Mouse (Mus musculus): ENCODE data around the gene Rell1. TPM values are rescaled to one million over a fixed set of nuclear protein-coding genes. Genes with fewer than 3 reads are reported as not detected.

Gene Rell1
- total RNA-seq (2022): 10 to 100 TPM in 1 of 4 experiments, 1 to 10 TPM in 3; 9.6 to 10.7 (median 9.8) TPM

GRCm38 (mm10) chr5:63968443-63969415 lies at the start of gene Rell1:
Gene Rell1 (minus strand): TSS chr5:63968897.
- peak; percentile 98 for DNase-seq (ENCODE audit: low spot score)

DNA sequence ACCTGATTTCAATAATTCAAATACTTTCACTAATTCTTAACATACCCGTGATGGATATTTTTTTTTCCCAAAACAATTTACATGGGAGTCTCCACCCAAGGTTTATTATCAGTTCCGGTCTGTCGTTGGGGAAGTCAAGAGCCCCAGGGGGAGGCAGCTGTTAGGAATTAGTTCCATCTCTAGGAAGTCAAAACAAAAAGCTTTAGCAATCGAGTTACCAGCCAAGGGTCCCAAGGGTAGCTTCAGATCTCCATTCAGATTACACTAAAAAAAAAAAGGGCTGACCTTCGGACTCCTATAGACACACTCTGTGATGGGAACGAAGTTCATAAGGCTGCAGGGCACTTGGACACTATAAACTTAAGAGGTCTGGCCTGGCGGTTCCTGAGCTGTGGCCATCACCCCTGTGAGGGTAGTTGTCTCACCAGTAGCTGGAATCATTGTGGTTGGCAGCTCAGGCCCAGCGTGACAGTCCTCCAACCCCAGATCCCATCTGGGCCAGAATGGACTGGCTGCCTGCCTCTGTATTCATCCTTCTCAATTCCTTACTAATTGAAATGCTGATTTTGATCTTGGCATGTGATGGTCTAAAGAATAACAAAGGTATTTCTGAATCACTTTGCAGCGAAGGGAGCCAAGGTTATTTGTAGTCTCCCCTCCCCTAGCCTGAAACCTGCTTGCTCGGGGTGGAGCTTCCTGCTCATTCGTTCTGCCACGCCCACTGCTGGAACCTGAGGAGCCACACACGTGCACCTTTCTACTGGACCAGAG lies 44.1 kb upstream of the Rell1 start:
- DNase-seq (ENCODE audit: low spot score): no peak

- no peak for DNase-seq (ENCODE audit: low spot score)
Observed at GRCm38 (mm10) chr5:64006548-64006947, 37.9 kb upstream of the Rell1 start.

DNA sequence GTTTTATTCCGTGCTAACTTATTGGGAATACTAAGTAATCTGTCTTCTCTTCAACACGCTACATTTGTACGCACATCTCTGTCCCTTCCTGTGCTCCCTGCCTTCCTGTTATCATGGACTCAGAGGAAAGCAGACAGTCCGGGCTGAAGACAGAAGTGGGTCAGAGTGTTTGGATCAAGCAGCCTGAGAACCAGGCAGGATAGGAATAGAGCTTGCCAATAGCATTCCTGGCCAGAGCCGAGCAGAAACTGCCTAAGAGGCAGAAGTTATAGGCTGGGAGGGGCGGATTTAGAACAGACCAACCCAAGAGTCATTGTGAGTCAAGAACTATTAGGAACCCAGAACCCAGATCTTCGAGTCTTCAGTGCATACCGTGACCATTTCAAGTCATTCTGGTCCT lies 34.6 kb upstream of the Rell1 start:
- DNase-seq (ENCODE audit: low spot score): no peak

DNA sequence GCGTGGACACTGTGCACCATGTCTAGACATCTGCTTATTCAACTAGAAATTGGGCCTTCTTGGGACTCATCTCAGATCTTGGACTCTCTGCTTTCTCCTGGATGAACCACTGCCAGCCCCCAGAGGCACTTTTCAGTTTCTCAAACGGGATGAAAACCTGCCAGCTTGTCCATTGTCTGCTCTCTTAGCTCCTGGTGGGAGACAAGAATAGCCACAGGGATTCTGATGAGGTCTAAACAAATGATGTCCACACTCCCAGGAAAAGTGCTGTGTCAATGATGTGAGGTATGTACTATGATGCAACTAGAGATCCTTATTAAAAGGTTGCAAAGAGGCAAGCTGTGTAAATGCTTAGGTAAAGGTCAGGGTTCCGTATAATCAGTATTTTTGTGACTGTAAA lies 25.2 kb upstream of the Rell1 start:
- DNase-seq (ENCODE audit: low spot score): no peak

- DNase-seq (ENCODE audit: low spot score): no peak
Observed at GRCm38 (mm10) chr5:63990675-63991074, 22.0 kb upstream of the Rell1 start.

GRCm38 (mm10) chr5:63986337-63986736 lies 17.6 kb upstream of the Rell1 start:
- no peak for DNase-seq (ENCODE audit: low spot score)

- peak; percentile 35 for DNase-seq (ENCODE audit: low spot score)
Observed at GRCm38 (mm10) chr5:63982296-63982695, 13.6 kb upstream of the Rell1 start.

GRCm38 (mm10) chr5:63970991-63971390 lies 2.3 kb upstream of the Rell1 start:
- DNase-seq (ENCODE audit: low spot score): no peak

DNA sequence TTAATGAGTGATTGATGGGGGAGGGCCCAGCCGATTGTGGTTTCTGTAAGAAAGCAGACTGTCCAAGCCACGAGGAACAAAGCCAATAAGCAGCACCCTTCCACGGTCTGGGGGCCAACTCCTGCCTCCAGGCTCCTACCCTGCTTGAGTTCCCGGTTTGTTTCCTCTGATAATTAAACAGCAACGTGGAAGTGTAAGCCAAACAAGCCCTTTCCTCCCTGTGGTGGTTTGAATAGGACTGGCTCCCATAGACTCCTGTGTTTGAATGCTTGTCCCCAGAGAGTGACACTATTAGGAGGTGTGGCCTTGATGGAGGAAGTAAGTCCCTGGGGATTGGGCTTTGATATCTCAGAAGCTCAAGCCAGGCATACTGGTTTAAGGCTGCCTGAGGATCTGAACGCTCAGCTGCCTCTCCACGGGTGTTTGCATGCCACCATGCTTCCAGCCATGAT lies 1.6 kb upstream of the Rell1 start:
- DNase-seq (ENCODE audit: low spot score): peak; percentile 47

DNA sequence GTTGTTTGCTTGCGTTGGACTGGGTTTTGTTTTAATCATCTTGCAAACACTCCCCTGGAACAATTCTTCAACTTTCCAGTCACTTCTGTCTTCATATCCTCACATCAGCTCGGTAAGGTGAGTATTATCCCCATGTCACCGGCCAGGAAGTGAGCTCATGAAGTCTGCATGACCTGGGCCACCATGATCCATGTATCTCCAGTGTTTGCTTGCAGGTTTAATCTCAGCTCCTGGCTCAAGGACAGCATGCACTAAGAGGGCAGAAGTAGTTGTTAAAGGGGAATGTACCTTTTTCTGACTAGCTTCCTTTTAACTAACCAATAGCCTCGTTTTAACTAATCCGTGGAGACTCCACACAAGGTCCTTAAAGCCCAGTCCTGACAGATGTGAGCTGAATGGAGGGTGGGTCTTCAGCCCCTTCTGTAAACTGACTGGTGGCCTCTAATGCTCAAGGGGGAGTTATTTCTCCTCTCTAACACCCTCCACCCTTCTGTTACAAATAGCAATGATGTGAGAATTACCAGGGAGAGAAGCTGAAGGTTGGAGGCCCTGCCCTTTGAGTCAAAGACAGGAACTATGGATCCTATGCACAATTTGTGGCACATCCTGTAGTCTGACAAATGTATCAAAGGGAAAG lies 897 bp upstream of the Rell1 start:
- DNase-seq (ENCODE audit: low spot score): no peak

- no peak for DNase-seq (ENCODE audit: low spot score)
Observed at GRCm38 (mm10) chr5:63967591-63968141, 1.0 kb downstream of the Rell1 start.

DNA sequence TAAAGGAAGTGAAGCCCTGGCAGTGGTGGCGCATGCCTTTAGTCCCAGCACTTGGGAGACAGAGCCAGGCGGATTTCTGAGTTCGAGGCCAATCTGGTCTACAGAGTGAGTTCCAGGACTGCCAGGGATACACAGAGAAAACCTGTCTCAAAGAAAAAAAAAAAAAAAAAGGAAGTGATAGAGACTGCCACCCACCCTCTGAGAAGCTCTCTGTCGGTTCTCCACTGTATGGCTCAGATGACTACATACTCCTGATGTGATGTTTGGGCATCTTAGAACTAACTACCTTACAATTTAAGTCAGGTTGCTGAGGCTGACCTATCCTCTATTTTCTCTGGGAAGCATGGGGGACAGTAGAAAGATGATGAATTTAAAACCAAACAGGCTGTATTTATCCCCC lies 2.3 kb downstream of the Rell1 start:
- DNase-seq (ENCODE audit: low spot score): no peak

DNA sequence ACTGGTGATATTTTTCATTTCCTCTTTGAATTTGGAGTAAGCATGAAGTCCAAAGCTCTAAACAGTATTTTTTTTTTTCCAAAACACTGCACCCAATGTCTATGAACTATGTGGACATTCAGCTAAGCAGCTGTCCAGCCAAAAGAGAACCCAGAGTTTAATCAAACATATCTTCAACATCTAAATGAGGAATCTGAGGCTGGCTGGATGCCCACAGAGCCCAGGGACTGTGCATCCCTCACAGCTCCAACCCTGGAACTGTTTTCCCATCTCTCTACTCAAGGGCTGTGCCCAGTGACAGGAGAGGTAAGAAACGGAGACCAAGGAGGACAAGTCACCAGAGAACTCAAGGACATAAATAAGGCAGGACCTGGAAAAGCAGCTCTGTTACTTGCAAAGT lies 2.8 kb downstream of the Rell1 start:
- no peak for DNase-seq (ENCODE audit: low spot score)

DNA sequence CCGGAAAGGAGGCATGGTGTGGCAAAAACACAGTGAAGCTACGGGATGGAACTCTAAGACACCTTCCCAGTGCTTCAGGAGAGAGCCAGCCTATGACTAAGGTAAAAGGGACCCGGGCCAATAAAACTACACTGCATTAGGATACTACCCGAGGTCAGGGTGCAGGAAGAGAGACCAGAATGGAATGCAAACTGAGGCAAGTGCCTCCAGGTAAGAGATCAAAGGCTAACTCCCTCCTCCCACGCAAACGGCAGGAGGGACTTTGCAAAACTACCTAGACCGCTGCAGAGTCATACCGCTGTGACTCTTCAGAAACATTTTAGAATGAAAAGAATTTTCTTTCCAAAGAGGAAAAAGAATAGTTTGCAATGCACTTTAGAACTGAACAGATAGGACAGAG lies 4.1 kb downstream of the Rell1 start:
- no peak for DNase-seq (ENCODE audit: low spot score)

- no peak for DNase-seq (ENCODE audit: low spot score)
Observed at GRCm38 (mm10) chr5:63961726-63962125, 7.0 kb downstream of the Rell1 start.

DNA sequence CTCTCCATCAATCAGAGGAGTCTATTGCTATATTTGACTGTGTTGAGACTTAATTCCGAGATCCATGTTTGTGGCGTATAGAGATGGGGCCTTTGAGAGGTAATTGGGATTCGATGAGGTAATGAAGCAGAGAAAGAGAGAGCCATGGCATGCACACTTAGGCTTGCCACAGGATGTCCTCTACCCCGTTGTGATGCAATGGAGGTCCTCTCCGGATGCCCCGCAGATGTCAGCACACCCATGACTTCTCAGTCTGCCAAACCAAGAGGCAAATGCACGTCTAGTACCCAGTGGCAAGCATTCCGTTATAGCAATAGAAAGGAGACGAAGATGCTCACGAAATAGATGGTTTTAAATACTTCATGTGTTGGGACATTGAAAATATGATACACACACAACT lies 8.1 kb downstream of the Rell1 start:
- DNase-seq (ENCODE audit: low spot score): no peak

- no peak for DNase-seq (ENCODE audit: low spot score)
Observed at GRCm38 (mm10) chr5:63958963-63959708, 9.6 kb downstream of the Rell1 start.

DNA sequence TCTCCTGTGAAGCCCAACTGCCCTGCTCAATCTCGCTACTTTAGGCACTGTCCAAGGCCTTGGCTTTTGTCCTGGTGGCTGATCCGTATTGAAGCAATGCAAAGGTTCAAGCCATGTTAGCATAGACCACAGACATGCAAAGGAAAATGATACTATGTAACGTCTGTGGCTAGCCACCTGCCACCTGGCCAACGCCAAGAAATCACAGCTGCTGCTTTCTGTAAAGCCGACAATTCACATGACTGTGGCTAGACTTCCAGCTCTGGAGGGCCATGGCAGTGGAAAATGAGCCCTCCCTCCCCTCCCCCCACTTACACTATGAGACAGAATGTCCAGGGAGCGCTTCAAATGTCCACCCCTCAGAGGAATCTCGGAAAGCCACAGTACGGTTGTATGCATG lies 11.1 kb downstream of the Rell1 start:
- DNase-seq (ENCODE audit: low spot score): no peak

DNA sequence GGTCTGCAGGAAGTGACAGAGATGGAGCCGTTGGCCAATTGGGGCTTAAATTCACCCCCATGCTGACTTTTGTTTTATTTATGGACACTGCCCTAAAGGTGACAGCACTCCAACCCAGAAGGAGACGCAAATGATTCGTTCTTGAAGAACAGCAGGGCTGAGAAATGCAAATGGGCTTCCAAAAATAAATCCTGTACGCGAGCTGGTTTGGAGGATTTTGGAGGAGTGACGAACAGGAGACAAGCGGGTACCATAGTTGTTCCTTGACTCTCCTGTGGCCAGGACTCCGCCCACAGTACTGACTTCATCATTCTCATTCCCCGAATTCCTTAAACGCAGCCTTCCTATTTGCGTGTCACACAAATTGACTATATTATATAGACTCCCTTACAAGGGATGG lies 12.3 kb downstream of the Rell1 start:
- DNase-seq (ENCODE audit: low spot score): no peak

DNA sequence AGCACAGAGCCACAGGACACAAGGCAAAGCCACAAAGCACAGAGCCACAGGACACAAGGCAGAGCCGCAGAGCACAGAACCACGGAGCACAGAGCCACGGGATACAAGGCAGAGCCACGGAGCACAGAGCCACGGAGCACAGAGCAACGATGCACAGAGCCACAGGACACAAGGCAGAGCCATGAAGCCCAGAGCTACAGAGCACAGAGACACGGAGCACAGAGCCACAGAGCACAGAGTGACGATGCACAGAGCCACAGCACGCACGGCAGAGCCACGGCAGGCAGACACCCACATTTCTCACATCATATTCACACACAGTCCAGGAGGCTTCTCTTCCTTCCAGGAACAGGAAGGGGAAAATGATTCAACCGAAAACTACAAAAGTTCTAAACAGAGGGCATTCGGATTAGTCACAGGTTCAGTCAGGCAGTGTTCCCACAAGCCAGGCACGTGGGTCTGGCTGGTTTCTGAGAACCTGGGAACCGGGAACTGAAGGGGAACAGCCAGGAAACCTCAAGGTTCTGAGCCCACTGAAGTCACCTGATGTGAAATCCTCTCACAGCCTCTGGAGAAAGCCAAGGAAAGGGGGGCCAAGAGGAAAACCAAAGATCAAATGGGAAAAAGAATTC lies 15.2 kb downstream of the Rell1 start:
- no peak for DNase-seq (ENCODE audit: low spot score)

All from heart, adult 8-10 months (tissue).